Mouse (Mus musculus) liver, adult 2 months (tissue): ENCODE measurements around the gene Tmem26.

Experiments used
- CTCF ChIP-seq: fragments of 200-500 bp; IDR thresholded peaks from 2 replicates; pipeline ENCODE4 v1.5.1; 2011; ENCODE audit warnings: low read depth, low read length, control low read depth
- POLR2A ChIP-seq: fragments of 200-500 bp; IDR thresholded peaks from 2 replicates; pipeline ENCODE4 v1.6.1; 2011; ENCODE audit warnings: low read length, control low read depth; ENCODE audit not compliant: insufficient read depth; ENCODE audit errors: extremely low read depth

DNA sequence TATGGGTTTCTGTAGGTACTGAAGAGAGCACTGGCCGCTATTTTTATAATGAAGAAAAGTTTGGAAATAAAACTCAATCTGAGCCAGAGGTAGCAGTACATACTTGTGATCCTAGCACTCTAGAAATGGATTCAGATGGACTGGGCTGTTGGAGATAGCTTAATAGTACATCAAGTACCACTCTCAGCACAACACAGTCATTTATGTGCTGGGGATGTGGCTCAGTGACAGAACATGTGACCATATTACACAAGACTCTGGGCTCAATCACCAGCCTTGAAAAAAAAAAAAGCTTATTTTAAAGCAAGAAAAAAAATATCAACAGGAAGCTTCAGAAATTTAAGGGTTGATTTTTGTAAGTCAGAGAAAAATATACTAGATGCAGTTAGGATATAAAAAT is 31.0 kb upstream of the Tmem26 start:
- TF ChIP-seq POLR2A = no peak
- TF ChIP-seq CTCF = no peak
